Mouse (Mus musculus): ENCODE measurements around the gene Rpl7a. TPM values are rescaled to one million over a fixed set of nuclear protein-coding genes. Genes with fewer than 3 reads are reported as not detected.

Gene Rpl7a
- polyA plus RNA-seq, 1 experiment, result 2,027 TPM

GRCm38 (mm10) chr2:26895898-26896297 is 14.7 kb upstream of the Rpl7a start:
- Histone ChIP-seq H3K27me3 (ENCODE audit: control insufficient read depth, insufficient read depth, insufficient read length) (no peaks in the 10 kb centered on the region), H3K79me2 (ENCODE audit: control insufficient read depth, insufficient read depth) (peaks cover 14% of the 10 kb centered on the region), H3K4me2 (ENCODE audit: low read depth) (no peak overlapping the region), H3K4me3 (no peak overlapping the region), H3K36me3 (ENCODE audit: control insufficient read depth, insufficient read depth) (peaks cover 71% of the 10 kb centered on the region), H3ac (ENCODE audit: control insufficient read depth, insufficient read length) (no peak overlapping the region)
- no peak for TF ChIP-seq USF1 (IDR thresholded peaks at IDR 0.05; ENCODE audit: low read depth)
- no peak for TF ChIP-seq SRF (IDR thresholded peaks at IDR 0.05; ENCODE audit: control insufficient read depth, insufficient read length, low read depth)
- no peak for TF ChIP-seq POLR2AphosphoS2 (IDR thresholded peaks at IDR 0.05; ENCODE audit: insufficient read length, low read depth)
- no peak for TF ChIP-seq POLR2A (IDR thresholded peaks at IDR 0.05; ENCODE audit: insufficient read length, low read depth)
- TF ChIP-seq MAX (IDR thresholded peaks at IDR 0.05; ENCODE audit: low read depth), result no peak
- no peak for TF ChIP-seq TCF12 (IDR thresholded peaks at IDR 0.05; ENCODE audit: insufficient read depth, poor library complexity, severe bottlenecking)
- no peak for TF ChIP-seq TCF3 (IDR thresholded peaks at IDR 0.05; ENCODE audit: insufficient read length, low read depth)
- no peak for TF ChIP-seq MYOD1 (IDR thresholded peaks at IDR 0.05; ENCODE audit: control insufficient read depth in 1 of 3, insufficient read length in 2 of 3, low read depth in 2 of 3)
- TF ChIP-seq E2F4 (IDR thresholded peaks at IDR 0.05; ENCODE audit: insufficient read depth), result no peak
- no peak for TF ChIP-seq CEBPB (IDR thresholded peaks at IDR 0.05; ENCODE audit: insufficient read depth, poor library complexity, severe bottlenecking)
- no peak for TF ChIP-seq REST (IDR thresholded peaks at IDR 0.05; ENCODE audit: insufficient read depth, insufficient read length)
- no peak for TF ChIP-seq MYOG (IDR thresholded peaks at IDR 0.05; ENCODE audit: control insufficient read depth in 1 of 3, insufficient read depth in 1 of 3, insufficient read length in 2 of 3, low read depth in 2 of 3)

GRCm38 (mm10) chr2:26900731-26901130 is 9.8 kb upstream of the Rpl7a start:
- H3K4me2 ChIP-seq (ENCODE audit: low read depth), result no peak overlapping the region
- H3K4me3 ChIP-seq, result peak overlapping the region; percentile 95
- peaks cover 41% of the 10 kb centered on the region for H3K79me2 ChIP-seq (ENCODE audit: control insufficient read depth, insufficient read depth)
- peaks cover 37% of the 10 kb centered on the region for H3K36me3 ChIP-seq (ENCODE audit: control insufficient read depth, insufficient read depth)
- no peak for TF ChIP-seq USF1 (IDR thresholded peaks at IDR 0.05; ENCODE audit: low read depth)
- no peak for TF ChIP-seq REST (IDR thresholded peaks at IDR 0.05; ENCODE audit: insufficient read depth, insufficient read length)
- no peak for TF ChIP-seq MAX (IDR thresholded peaks at IDR 0.05; ENCODE audit: low read depth)
- no peak for TF ChIP-seq MYOG (IDR thresholded peaks at IDR 0.05; ENCODE audit: control insufficient read depth in 1 of 3, insufficient read depth in 1 of 3, insufficient read length in 2 of 3, low read depth in 2 of 3)
- no peak for TF ChIP-seq E2F4 (IDR thresholded peaks at IDR 0.05; ENCODE audit: insufficient read depth)
- TF ChIP-seq SRF (IDR thresholded peaks at IDR 0.05; ENCODE audit: control insufficient read depth, insufficient read length, low read depth), result no peak
- TF ChIP-seq POLR2A (IDR thresholded peaks at IDR 0.05; ENCODE audit: insufficient read length, low read depth), result no peak
- TF ChIP-seq MYOD1 (IDR thresholded peaks at IDR 0.05; ENCODE audit: control insufficient read depth in 1 of 3, insufficient read length in 2 of 3, low read depth in 2 of 3), result no peak
- no peak for TF ChIP-seq TCF3 (IDR thresholded peaks at IDR 0.05; ENCODE audit: insufficient read length, low read depth)
- no peak for TF ChIP-seq POLR2AphosphoS2 (IDR thresholded peaks at IDR 0.05; ENCODE audit: insufficient read length, low read depth)
- TF ChIP-seq TCF12 (IDR thresholded peaks at IDR 0.05; ENCODE audit: insufficient read depth, poor library complexity, severe bottlenecking), result no peak
- no peak for TF ChIP-seq CEBPB (IDR thresholded peaks at IDR 0.05; ENCODE audit: insufficient read depth, poor library complexity, severe bottlenecking)
- no peak overlapping the region for H3ac ChIP-seq (ENCODE audit: control insufficient read depth, insufficient read length)
- no peaks in the 10 kb centered on the region for H3K27me3 ChIP-seq (ENCODE audit: control insufficient read depth, insufficient read depth, insufficient read length)

GRCm38 (mm10) chr2:26901834-26902400 is 8.6 kb upstream of the Rpl7a start:
- no peak for TF ChIP-seq REST (IDR thresholded peaks at IDR 0.05; ENCODE audit: insufficient read depth, insufficient read length)
- TF ChIP-seq TCF3 (IDR thresholded peaks at IDR 0.05; ENCODE audit: insufficient read length, low read depth), result no peak
- TF ChIP-seq MAX (IDR thresholded peaks at IDR 0.05; ENCODE audit: low read depth), result no peak
- TF ChIP-seq TCF12 (IDR thresholded peaks at IDR 0.05; ENCODE audit: insufficient read depth, poor library complexity, severe bottlenecking), result no peak
- TF ChIP-seq MYOG (IDR thresholded peaks at IDR 0.05; ENCODE audit: control insufficient read depth in 1 of 3, insufficient read depth in 1 of 3, insufficient read length in 2 of 3, low read depth in 2 of 3), result no peak
- TF ChIP-seq MYOD1 (IDR thresholded peaks at IDR 0.05; ENCODE audit: control insufficient read depth in 1 of 3, insufficient read length in 2 of 3, low read depth in 2 of 3), result no peak
- no peak for TF ChIP-seq POLR2AphosphoS2 (IDR thresholded peaks at IDR 0.05; ENCODE audit: insufficient read length, low read depth)
- TF ChIP-seq CEBPB (IDR thresholded peaks at IDR 0.05; ENCODE audit: insufficient read depth, poor library complexity, severe bottlenecking), result no peak
- TF ChIP-seq POLR2A (IDR thresholded peaks at IDR 0.05; ENCODE audit: insufficient read length, low read depth), result no peak
- peaks cover 27% of the 10 kb centered on the region for H3K36me3 ChIP-seq (ENCODE audit: control insufficient read depth, insufficient read depth)
- H3ac ChIP-seq (ENCODE audit: control insufficient read depth, insufficient read length), result peak overlapping the region; percentile 61
- H3K4me2 ChIP-seq (ENCODE audit: low read depth), result peak overlapping the region; percentile 97
- H3K27me3 ChIP-seq (ENCODE audit: control insufficient read depth, insufficient read depth, insufficient read length), result no peaks in the 10 kb centered on the region
- peaks cover 41% of the 10 kb centered on the region for H3K79me2 ChIP-seq (ENCODE audit: control insufficient read depth, insufficient read depth)
- H3K4me3 ChIP-seq, result peak overlapping the region; percentile 95

GRCm38 (mm10) chr2:26902467-26903220 is 7.9 kb upstream of the Rpl7a start, which contains the start of gene Surf6:
Gene Surf6, minus strand, starts transcription at chr2:26902879.
- H3K36me3 ChIP-seq (ENCODE audit: control insufficient read depth, insufficient read depth), result peaks cover 20% of the 10 kb centered on the region

More at GRCm38 (mm10) chr2:26902467-26903220, 7.9 kb upstream of the Rpl7a start, which contains the start of gene Surf6:
- peak within 1 kb of the TSS; percentile 95 for H3K4me3 ChIP-seq
- no peaks in the 10 kb centered on the region for H3K27me3 ChIP-seq (ENCODE audit: control insufficient read depth, insufficient read depth, insufficient read length)
- H3K4me2 ChIP-seq (ENCODE audit: low read depth), result peak within 1 kb of the TSS; percentile 97
- peak; percentile 18 for TF ChIP-seq TCF12 (IDR thresholded peaks at IDR 0.05; ENCODE audit: insufficient read depth, poor library complexity, severe bottlenecking)
- TF ChIP-seq REST (IDR thresholded peaks at IDR 0.05; ENCODE audit: insufficient read depth, insufficient read length), result no peak
- no peak for TF ChIP-seq TCF3 (IDR thresholded peaks at IDR 0.05; ENCODE audit: insufficient read length, low read depth)
- peak; percentile 17 to 88 (median 77) for TF ChIP-seq MYOG (IDR thresholded peaks at IDR 0.05; ENCODE audit: control insufficient read depth in 1 of 3, insufficient read depth in 1 of 3, insufficient read length in 2 of 3, low read depth in 2 of 3)
- TF ChIP-seq E2F4 (IDR thresholded peaks at IDR 0.05; ENCODE audit: insufficient read depth), result peak; percentile 20
- no peak for TF ChIP-seq CEBPB (IDR thresholded peaks at IDR 0.05; ENCODE audit: insufficient read depth, poor library complexity, severe bottlenecking)
- peak; percentile 40 for TF ChIP-seq SRF (IDR thresholded peaks at IDR 0.05; ENCODE audit: control insufficient read depth, insufficient read length, low read depth)
- peak; percentile 50 for TF ChIP-seq POLR2A (IDR thresholded peaks at IDR 0.05; ENCODE audit: insufficient read length, low read depth)
- TF ChIP-seq POLR2AphosphoS2 (IDR thresholded peaks at IDR 0.05; ENCODE audit: insufficient read length, low read depth), result peak; percentile 43
- TF ChIP-seq MYOD1 (IDR thresholded peaks at IDR 0.05; ENCODE audit: control insufficient read depth in 1 of 3, insufficient read length in 2 of 3, low read depth in 2 of 3), result peak; percentile 71 to 88 (median 75)
- H3K79me2 ChIP-seq (ENCODE audit: control insufficient read depth, insufficient read depth), result peaks cover 41% of the 10 kb centered on the region
- peak within 1 kb of the TSS; percentile 61 for H3ac ChIP-seq (ENCODE audit: control insufficient read depth, insufficient read length)

All from myocyte (in vitro differentiated cells).